8 mouse cellular contexts compared by ENCODE assay signal in genomic region chr7:80445492-80445891, GRCm38 (mm10). TPM values are rescaled to one million over a fixed set of nuclear protein-coding genes. Genes with fewer than 3 reads are reported as not detected.
A peak's percentile ranks its signal among the peaks of the same experiment; 100 is the strongest.
DNase-seq lines count a peak whose midpoint lies in the region; ATAC-seq and TF ChIP-seq lines count a peak whose summit lies in the region.

No protein-coding gene starts in this region.

- no peak for ATAC-seq in neural tube, embryonic 15.5 days (ENCODE audit: low FRiP score)
- peak; percentile 90 for ATAC-seq in heart, postnatal 0 days (ENCODE audit: insufficient read depth, low read depth)
- no peak for ATAC-seq in hindbrain, embryonic 16.5 days

- no peak for TF ChIP-seq CTCF in heart, postnatal 0 days (IDR thresholded peaks at IDR 0.05; ENCODE audit: low read depth)

- no peak overlapping the region for H3K4me3 ChIP-seq in neural tube, embryonic 15.5 days (replicated peaks)
- no peak overlapping the region for H3K4me3 ChIP-seq in heart, postnatal 0 days (ENCODE audit: low read depth, low read length)
- H3K4me3 ChIP-seq in hindbrain, embryonic 16.5 days (ENCODE audit: low read length), result no peak overlapping the region

- H3K27ac ChIP-seq in neural tube, embryonic 15.5 days (replicated peaks), result no peak overlapping the region
- peak overlapping the region; percentile 90 for H3K27ac ChIP-seq in heart, postnatal 0 days (ENCODE audit: low read depth)
- H3K27ac ChIP-seq in hindbrain, embryonic 16.5 days (ENCODE audit: low read depth, low read length), result no peak overlapping the region

- H3K9me3 ChIP-seq in neural tube, embryonic 15.5 days (replicated peaks), result no peaks in the 10 kb centered on the region
- H3K9me3 ChIP-seq in heart, postnatal 0 days (replicated peaks; ENCODE audit: control insufficient read depth, low read length), result no peaks in the 10 kb centered on the region
- no peaks in the 10 kb centered on the region for H3K9me3 ChIP-seq in hindbrain, embryonic 16.5 days (ENCODE audit: control insufficient read depth, low read length)

- no peaks in the 10 kb centered on the region for H3K36me3 ChIP-seq in neural tube, embryonic 15.5 days
- no peaks in the 10 kb centered on the region for H3K36me3 ChIP-seq in heart, postnatal 0 days (replicated peaks; ENCODE audit: control insufficient read depth, insufficient read depth, low read length)
- H3K36me3 ChIP-seq in hindbrain, embryonic 16.5 days (ENCODE audit: control insufficient read depth, insufficient read depth, low read length), result no peaks in the 10 kb centered on the region

- DNase-seq in neural tube, embryonic 10.5 days (ENCODE audit: extremely low spot score, low spot score), result peak; percentile 45
- peak; percentile 90 for DNase-seq in heart, postnatal 0 days (ENCODE audit: low spot score)
- DNase-seq in lung, postnatal 10 days, result peak; percentile 86
- peak; percentile 51 for DNase-seq in thymus, postnatal 36 days
- no peak for DNase-seq in adrenal gland, postnatal 14 days
- no peak for DNase-seq in cerebellum, adult 11 months

- peak; percentile 99 for TF ChIP-seq EP300 in heart, postnatal 0 days (IDR thresholded peaks at IDR 0.05; ENCODE audit: low read depth)

- H3K9ac ChIP-seq in neural tube, embryonic 15.5 days (replicated peaks), result no peak overlapping the region
- no peak overlapping the region for H3K9ac ChIP-seq in heart, postnatal 0 days (replicated peaks; ENCODE audit: low read depth, low read length)
- H3K9ac ChIP-seq in hindbrain, embryonic 16.5 days (ENCODE audit: low read depth, low read length), result no peak overlapping the region

- WGBS in neural tube, embryonic 15.5 days, result 51% methylated on average over 6 of the region's 6 CpGs
- WGBS in heart, postnatal 0 days, result 9% methylated on average over 6 of the region's 6 CpGs
- 62% methylated on average over 6 of the region's 6 CpGs for WGBS in hindbrain, embryonic 16.5 days

- H3K4me1 ChIP-seq in neural tube, embryonic 15.5 days, result no peaks in the 10 kb centered on the region
- peaks cover 31% of the 10 kb centered on the region for H3K4me1 ChIP-seq in heart, postnatal 0 days (ENCODE audit: control insufficient read depth, insufficient read depth)
- no peaks in the 10 kb centered on the region for H3K4me1 ChIP-seq in hindbrain, embryonic 16.5 days (ENCODE audit: control insufficient read depth, insufficient read depth, low read depth, low read length)

- H3K27me3 ChIP-seq in neural tube, embryonic 15.5 days (replicated peaks), result no peaks in the 10 kb centered on the region
- H3K27me3 ChIP-seq in heart, postnatal 0 days (ENCODE audit: control insufficient read depth, insufficient read depth, low read length), result no peaks in the 10 kb centered on the region
- no peaks in the 10 kb centered on the region for H3K27me3 ChIP-seq in hindbrain, embryonic 16.5 days (replicated peaks; ENCODE audit: control insufficient read depth, insufficient read depth, low read length)

- H3K4me2 ChIP-seq in neural tube, embryonic 15.5 days, result no peak overlapping the region
- H3K4me2 ChIP-seq in heart, postnatal 0 days (ENCODE audit: low read depth, low read length), result no peak overlapping the region
- no peak overlapping the region for H3K4me2 ChIP-seq in hindbrain, embryonic 16.5 days (ENCODE audit: low read length)

RNA-seq across cellular contexts. Expression of gene Furin, which starts 40.3 kb away (rescaled TPM):
- 5.6 and 6.2 TPM in 2 replicates for polyA plus RNA-seq in neural tube, embryonic 15.5 days (2015; fragmentation: Nextera tagmentation; extraction: Ambion mirVana)
- total RNA-seq in heart, postnatal 0 days (2014; rRNA removed; ENCODE audit: low replicate concordance), result 67.6 and 79.0 TPM in 2 replicates
- 16.9 and 18.9 TPM in 2 replicates for polyA plus RNA-seq in heart, postnatal 0 days (2015; fragmentation: Nextera tagmentation; extraction: Ambion mirVana)
- 138 and 140 TPM in 2 replicates for total RNA-seq in adrenal gland, postnatal 14 days (2021)
- 3.9 and 4.5 TPM in 2 replicates for polyA plus RNA-seq in hindbrain, embryonic 16.5 days (2015; fragmentation: Nextera tagmentation; extraction: Ambion mirVana)

RNA-seq across cellular contexts. Expression of gene Fes, which starts 57.7 kb away (rescaled TPM):
- polyA plus RNA-seq in neural tube, embryonic 15.5 days (2015; fragmentation: Nextera tagmentation; extraction: Ambion mirVana), result 4.5 and 7.7 TPM in 2 replicates
- total RNA-seq in heart, postnatal 0 days (2014; rRNA removed; ENCODE audit: low replicate concordance), result 13.5 and 23.1 TPM in 2 replicates
- 9.2 and 9.7 TPM in 2 replicates for polyA plus RNA-seq in heart, postnatal 0 days (2015; fragmentation: Nextera tagmentation; extraction: Ambion mirVana)
- 12.8 and 13.0 TPM in 2 replicates for total RNA-seq in adrenal gland, postnatal 14 days (2021)
- 3.8 and 4.9 TPM in 2 replicates for polyA plus RNA-seq in hindbrain, embryonic 16.5 days (2015; fragmentation: Nextera tagmentation; extraction: Ambion mirVana)

Comparison
In these comparisons a context has a peak if more than half of its experiments do, and no peak if none do; other contexts are left out.
1. DNase-seq: peak in neural tube, embryonic 10.5 days (single experiment), heart, postnatal 0 days (single experiment), lung, postnatal 10 days (single experiment) and thymus, postnatal 36 days (2 of 2); none in adrenal gland, postnatal 14 days (single experiment) and cerebellum, adult 11 months (single experiment).